Mouse (Mus musculus) intestine, postnatal 0 days (tissue): Measurements from ENCODE around the gene Gramd1b. TPM values are rescaled to one million over a fixed set of nuclear protein-coding genes. Genes with fewer than 3 reads are reported as not detected.

Source experiments
- ATAC-seq: fragments of 200-750 bp; cut with Nextera tagmentation; 2 replicates; pipeline ENCODE4 v1.8.0; 2017; ENCODE audit warnings: mild to moderate bottlenecking, moderate TSS enrichment, moderate library complexity
- H3K27ac ChIP-seq: fragments of 300-500 bp; sonication (generic); 2 replicates; pipeline ENCODE4 v1.5.1; 2014; ENCODE audit warnings: mild to moderate bottlenecking, low read depth, low read length, moderate library complexity
- H3K27me3 ChIP-seq: fragments of 300-500 bp; sonication (generic); replicated peaks from 2 replicates; pipeline ENCODE4 v1.6.1; 2014; ENCODE audit warnings: low read length, mixed read lengths; ENCODE audit not compliant: control insufficient read depth, insufficient read depth
- H3K36me3 ChIP-seq: fragments of 300-500 bp; sonication (generic); 2 replicates; pipeline ENCODE4 v1.6.1; 2014; ENCODE audit warnings: mild to moderate bottlenecking, moderate library complexity; ENCODE audit not compliant: control insufficient read depth, insufficient read depth
- H3K4me1 ChIP-seq: fragments of 300-500 bp; sonication (generic); replicated peaks from 2 replicates; pipeline ENCODE4 v1.6.1; 2014; ENCODE audit warnings: antibody characterized with exemption, low read length, mixed read lengths; ENCODE audit not compliant: control insufficient read depth, insufficient read depth
- H3K4me2 ChIP-seq: fragments of 300-500 bp; sonication (generic); replicated peaks from 2 replicates; pipeline ENCODE4 v1.6.1; 2014; ENCODE audit warnings: low read depth, mild to moderate bottlenecking, moderate library complexity
- H3K4me3 ChIP-seq: fragments of 300-500 bp; sonication (generic); 2 replicates; pipeline ENCODE4 v1.5.1; 2014; ENCODE audit warnings: low read depth, low read length
- H3K9ac ChIP-seq: fragments of 300-500 bp; sonication (generic); 2 replicates; pipeline ENCODE4 v1.6.1; 2014; ENCODE audit warnings: mild to moderate bottlenecking, low read depth, low read length
- H3K9me3 ChIP-seq: fragments of 300-500 bp; sonication (generic); 2 replicates; pipeline ENCODE4 v1.6.1; 2016; ENCODE audit warnings: mixed run types; ENCODE audit not compliant: control insufficient read depth
- CTCF ChIP-seq: sonication (generic); IDR thresholded peaks from 2 replicates; pipeline ENCODE4 v1.5.1; 2016; ENCODE audit warnings: low read depth, mild to moderate bottlenecking, control low read depth, antibody characterized with exemption, moderate library complexity
- WGBS: fragments of 180-500 bp; shearing (Covaris S2); extraction: QIAGEN DNeasy Blood & Tissue Kit; methylation state at CpG from one replicate; pipeline ENCODE4 v1.1.7; 2014; 5-methylcytosine and 5-hydroxymethylcytosine counted together
- polyA plus RNA-seq: library from polyadenylated mRNA; unstranded; fragments of >200 nt; fragmentation: Nextera tagmentation; extraction: Ambion mirVana; gene quantifications from 2 replicates; pipeline ENCODE4 v1.2.1, GENCODE M21; 2015

Gene Gramd1b
- polyA plus RNA-seq, 1 experiment from 2014 or later: 15.2 TPM

DNA sequence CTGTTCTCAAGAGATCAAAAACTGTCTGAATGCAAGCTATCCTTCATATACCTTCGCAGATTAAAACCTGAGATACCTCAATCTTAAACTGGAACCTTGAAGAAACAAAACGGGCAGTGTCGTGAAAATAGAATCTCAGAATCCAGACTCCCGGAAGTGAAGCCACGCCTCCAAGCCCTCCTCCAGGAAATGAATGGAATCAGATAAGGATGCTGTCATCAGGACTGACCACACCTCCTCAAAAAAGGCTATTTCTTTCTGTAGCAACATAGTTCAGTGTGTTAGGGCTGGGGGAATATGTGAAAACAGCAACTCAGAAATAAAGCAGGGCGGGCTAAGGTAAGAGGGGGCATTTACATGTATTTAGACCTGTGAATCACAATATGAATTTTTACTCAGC lies 142.0 kb downstream of the Gramd1b start:
- H3K4me2 ChIP-seq: no peak overlapping the region
- H3K4me1 ChIP-seq: no peaks in the 10 kb centered on the region
- no peaks in the 10 kb centered on the region for H3K27me3 ChIP-seq
- no peak for TF ChIP-seq CTCF
- no peaks in the 10 kb centered on the region for H3K36me3 ChIP-seq
- 69% methylated on average over 6 of the region's 6 CpGs for WGBS
- no peak overlapping the region for H3K9ac ChIP-seq
- no peak overlapping the region for H3K27ac ChIP-seq
- ATAC-seq: 0 out of 2 replicates have a peak, but pooled peaks have one; percentile 23
- no peak overlapping the region for H3K4me3 ChIP-seq
- no peaks in the 10 kb centered on the region for H3K9me3 ChIP-seq

DNA sequence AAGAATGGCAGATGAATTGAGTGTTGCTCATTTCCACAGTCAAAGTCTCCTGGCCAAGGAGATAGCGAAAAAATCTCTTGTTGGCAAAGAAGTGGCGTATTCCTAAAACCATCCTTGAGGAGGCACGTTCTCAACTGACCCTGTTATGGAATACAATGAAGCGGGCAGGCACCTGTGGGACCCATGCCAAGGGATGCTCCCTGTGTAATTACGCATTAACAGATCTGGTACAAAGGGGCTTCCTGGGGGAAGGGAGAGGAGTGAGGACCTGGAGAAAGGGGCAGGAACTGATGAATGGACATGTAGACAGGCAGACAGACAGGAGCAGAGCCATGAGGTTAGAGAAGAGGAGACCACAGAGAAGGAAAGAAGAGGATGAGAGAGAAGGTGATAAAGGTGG lies 146.4 kb downstream of the Gramd1b start:
- WGBS: 89% methylated on average over 5 of the region's 5 CpGs
- no peaks in the 10 kb centered on the region for H3K4me1 ChIP-seq
- no peaks in the 10 kb centered on the region for H3K27me3 ChIP-seq
- TF ChIP-seq CTCF: no peak
- no peak overlapping the region for H3K4me2 ChIP-seq
- no peak overlapping the region for H3K9ac ChIP-seq
- no peak overlapping the region for H3K27ac ChIP-seq
- no peak for ATAC-seq
- no peaks in the 10 kb centered on the region for H3K9me3 ChIP-seq
- H3K36me3 ChIP-seq: no peaks in the 10 kb centered on the region
- H3K4me3 ChIP-seq: no peak overlapping the region

DNA sequence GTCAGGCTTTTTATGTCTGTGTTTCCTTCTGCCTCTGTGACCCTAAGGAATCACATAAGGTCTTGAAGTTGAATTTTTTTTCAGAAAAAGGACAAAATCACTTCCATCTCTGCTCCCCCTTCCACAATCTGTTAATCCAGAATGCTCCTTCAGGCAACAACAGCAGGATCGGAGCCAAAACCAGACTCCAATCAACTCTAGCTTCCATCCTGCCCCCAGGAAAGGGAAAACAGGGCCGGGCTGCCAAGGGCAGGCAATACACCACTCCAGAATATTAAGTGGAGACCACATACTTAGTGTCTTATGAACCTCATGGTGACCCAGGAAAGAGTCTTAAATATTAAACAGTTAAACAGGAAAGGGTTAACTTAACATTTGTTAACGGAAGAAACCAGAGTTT lies 148.7 kb downstream of the Gramd1b start:
- Histone ChIP-seq H3K36me3 (no peaks in the 10 kb centered on the region), H3K4me1 (no peaks in the 10 kb centered on the region), H3K9ac (no peak overlapping the region), H3K4me3 (no peak overlapping the region), H3K27me3 (no peaks in the 10 kb centered on the region), H3K9me3 (no peaks in the 10 kb centered on the region), H3K4me2 (no peak overlapping the region), H3K27ac (no peak overlapping the region)
- no peak for ATAC-seq
- 70% methylated on average over 3 of the region's 3 CpGs for WGBS
- no peak for TF ChIP-seq CTCF

DNA sequence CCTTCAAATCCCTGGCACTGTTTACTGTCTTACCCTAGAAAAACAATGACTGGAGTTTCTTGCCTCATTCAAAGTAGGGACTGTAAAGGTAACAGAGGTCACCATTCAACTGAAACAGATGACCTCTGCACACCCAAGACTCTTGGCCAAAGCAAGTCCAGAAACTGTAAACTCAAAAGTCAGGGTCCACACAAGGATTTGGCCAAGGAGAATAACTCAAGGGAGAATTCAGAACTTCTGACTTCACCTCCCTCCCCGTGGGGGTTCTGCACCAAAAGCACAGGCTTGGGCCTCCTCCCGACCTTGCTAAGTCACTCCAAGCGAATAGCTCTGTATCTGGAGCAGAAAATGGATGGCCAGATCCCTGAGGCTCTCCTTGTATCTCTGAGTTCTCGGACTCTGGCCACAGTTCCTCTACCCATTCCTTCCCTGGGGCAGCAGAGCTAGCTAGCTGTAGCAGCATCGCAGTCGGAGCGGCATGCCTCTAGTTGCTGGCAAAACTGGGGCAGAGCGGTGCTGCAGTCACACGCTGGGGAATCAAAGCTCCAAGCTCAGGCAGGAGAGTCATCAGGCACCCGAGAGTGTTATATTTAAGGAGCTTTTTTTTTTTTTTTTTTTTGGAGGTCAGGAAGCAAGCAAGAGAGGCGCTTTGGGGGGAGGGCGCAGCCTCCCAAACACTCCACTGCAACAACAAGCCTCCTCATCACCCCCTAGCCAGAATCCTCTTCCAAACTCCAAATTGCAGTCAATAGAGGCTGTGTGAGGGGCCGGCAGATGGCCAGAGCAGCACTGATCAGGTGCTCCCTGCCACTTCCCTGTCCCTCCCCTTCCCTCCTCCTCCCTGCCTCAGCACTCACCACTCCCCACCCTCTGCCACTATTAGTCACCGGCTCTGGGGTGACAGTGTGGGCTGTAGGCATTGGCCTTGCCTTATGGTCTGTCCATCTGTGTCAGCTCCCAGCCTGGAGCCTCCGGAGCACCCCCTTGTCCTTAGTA lies 149.5 kb downstream of the Gramd1b start:
- Histone ChIP-seq H3K4me2 (no peak overlapping the region), H3K36me3 (no peaks in the 10 kb centered on the region), H3K9me3 (no peaks in the 10 kb centered on the region), H3K9ac (no peak overlapping the region), H3K4me1 (no peaks in the 10 kb centered on the region), H3K27ac (no peak overlapping the region), H3K27me3 (no peaks in the 10 kb centered on the region), H3K4me3 (no peak overlapping the region)
- ATAC-seq: no peak
- no peak for TF ChIP-seq CTCF
- 39% methylated on average over 15 of the region's 15 CpGs for WGBS

DNA sequence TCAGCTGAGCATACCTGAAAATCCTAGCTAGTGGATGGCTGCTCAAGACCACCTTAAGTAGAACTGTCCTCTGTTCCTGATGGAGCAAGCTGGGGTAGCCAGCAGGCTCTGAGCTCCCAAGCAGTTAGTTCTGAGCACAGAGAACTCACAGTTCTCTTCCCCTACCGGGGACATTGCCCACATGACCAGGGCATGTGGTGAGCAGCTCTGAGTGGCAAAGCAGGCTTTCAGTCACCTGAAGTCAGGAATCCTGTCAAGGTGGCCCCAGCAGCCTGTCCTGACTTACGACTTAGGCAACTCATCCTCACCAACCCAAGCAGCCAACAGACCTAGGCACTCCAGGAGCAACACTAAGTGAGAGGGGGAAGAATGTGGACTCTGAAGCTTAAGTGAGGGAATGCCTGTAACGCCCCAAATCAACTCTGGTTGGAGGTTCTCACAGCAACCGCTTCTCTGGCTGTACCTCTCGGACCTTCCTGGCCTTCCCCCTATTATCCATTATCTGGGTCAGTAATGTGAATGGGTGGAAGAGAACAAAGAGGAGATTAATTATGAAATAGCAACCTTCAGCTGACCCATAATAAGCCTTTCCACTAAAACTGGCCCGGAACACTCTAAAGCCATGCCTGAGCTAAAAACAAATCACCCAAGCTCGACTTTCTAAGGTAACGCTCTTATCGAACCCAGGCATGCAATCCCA lies 154.3 kb downstream of the Gramd1b start:
- no peaks in the 10 kb centered on the region for H3K36me3 ChIP-seq
- ATAC-seq: no peak
- no peaks in the 10 kb centered on the region for H3K27me3 ChIP-seq
- no peaks in the 10 kb centered on the region for H3K9me3 ChIP-seq
- no peaks in the 10 kb centered on the region for H3K4me1 ChIP-seq
- 70% methylated on average over 9 of the region's 9 CpGs for whole genome bisulfite sequencing
- H3K4me3 ChIP-seq: no peak overlapping the region
- no peak for TF ChIP-seq CTCF
- peak overlapping the region; percentile 45 for H3K4me2 ChIP-seq
- no peak overlapping the region for H3K27ac ChIP-seq
- no peak overlapping the region for H3K9ac ChIP-seq

DNA sequence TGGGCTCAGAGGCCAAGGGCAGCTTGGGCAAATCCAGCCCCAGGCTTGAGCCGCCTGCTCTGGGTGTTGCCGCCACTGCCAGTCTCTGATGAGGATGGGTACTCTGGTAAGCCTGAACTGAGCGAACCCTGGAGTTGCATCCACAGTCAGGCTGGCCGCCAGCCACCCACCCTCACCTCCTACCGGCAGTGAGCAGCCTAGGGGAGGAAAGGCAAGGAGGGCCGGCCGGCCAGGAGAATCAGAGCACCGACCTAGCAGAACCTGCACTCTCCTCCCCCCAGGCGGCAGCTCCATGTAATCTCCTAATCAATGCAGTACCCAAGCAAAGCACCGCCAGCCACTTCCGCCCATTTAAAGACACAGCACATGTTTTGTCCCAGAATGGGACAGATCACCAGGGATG lies 155.0 kb downstream of the Gramd1b start:
- Histone ChIP-seq H3K9ac (no peak overlapping the region), H3K4me3 (no peak overlapping the region)
- WGBS: 15% methylated on average over 11 of the region's 11 CpGs

More for the DNA sequence above, 155.0 kb downstream of the Gramd1b start:
- Histone ChIP-seq H3K9me3 (no peaks in the 10 kb centered on the region), H3K36me3 (no peaks in the 10 kb centered on the region), H3K27ac (no peak overlapping the region), H3K4me2 (peak overlapping the region; percentile 45), H3K27me3 (no peaks in the 10 kb centered on the region), H3K4me1 (no peaks in the 10 kb centered on the region)
- peak; percentile 50 for TF ChIP-seq CTCF
- ATAC-seq: peak; percentile 47; the same call in 1 of the 2 replicates
